ENCODE assay signal across 12 mouse cellular contexts in the genomic region with DNA sequence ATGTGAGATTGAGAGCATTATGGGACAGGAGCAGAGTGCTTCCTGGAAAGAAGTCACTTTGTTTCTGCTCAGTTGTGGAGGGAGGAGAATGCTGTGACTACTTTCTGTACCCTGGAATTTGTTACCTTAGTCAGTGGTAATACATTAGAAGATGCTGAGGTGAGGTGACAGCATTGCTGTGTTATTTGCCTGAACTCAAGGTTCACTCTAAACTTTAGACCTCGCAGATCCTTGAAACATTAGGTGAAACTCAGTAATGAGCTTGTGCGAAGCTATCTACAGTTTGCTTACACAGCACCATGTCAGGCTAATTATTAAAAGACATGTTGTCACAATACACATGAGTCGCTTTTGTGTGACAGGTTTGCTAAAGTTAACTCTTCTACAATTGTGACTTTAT.
"Had no signal": no experiment of that assay in that cellular context is flagged by ENCODE, and none has a peak within 500 bp of the region (broad histone marks: within the 10 kb centered on the region; RNA-seq: fewer than 3 reads in every experiment).

No protein-coding gene starts in this region.

- H3K4me3 ChIP-seq: limb, embryonic 15.5 days; myocyte; neural tube, embryonic 15.5 days; stomach, embryonic 15.5 days had no signal

- H3K27me3 ChIP-seq: limb, embryonic 15.5 days; neural tube, embryonic 15.5 days; stomach, embryonic 15.5 days had no signal

- ATAC-seq: hindbrain, embryonic 16.5 days; inflammation-experienced regulatory T-cells, adult 6 months had no signal

- H3K36me3 ChIP-seq: limb, embryonic 15.5 days; neural tube, embryonic 15.5 days; stomach, embryonic 15.5 days had no signal

- H3K9me3 ChIP-seq: limb, embryonic 15.5 days; neural tube, embryonic 15.5 days; stomach, embryonic 15.5 days had no signal

- H3K4me1 ChIP-seq: limb, embryonic 15.5 days; stomach, embryonic 15.5 days had no signal

- H3K27ac ChIP-seq: limb, embryonic 15.5 days; neural tube, embryonic 15.5 days; stomach, embryonic 15.5 days had no signal

- H3K9ac ChIP-seq: limb, embryonic 15.5 days; neural tube, embryonic 15.5 days; stomach, embryonic 15.5 days had no signal

- H3K4me2 ChIP-seq: limb, embryonic 15.5 days; neural tube, embryonic 15.5 days; stomach, embryonic 15.5 days had no signal

- DNase-seq: layer of hippocampus, postnatal 36 days; lung, adult 18-20 months; midbrain, embryonic 14.5 days; right cerebral cortex, postnatal 4 days; thymus, adult 2 months; thymus, postnatal 36 days had no signal
